Mouse (Mus musculus): ENCODE data around the gene Clcn2.
"Not testable (repeated sequence)": the region's sequence is repeated elsewhere in the genome, so short reads cannot be mapped to it uniquely, and the experiment has no call there.

Clcn2 gene

DNA sequence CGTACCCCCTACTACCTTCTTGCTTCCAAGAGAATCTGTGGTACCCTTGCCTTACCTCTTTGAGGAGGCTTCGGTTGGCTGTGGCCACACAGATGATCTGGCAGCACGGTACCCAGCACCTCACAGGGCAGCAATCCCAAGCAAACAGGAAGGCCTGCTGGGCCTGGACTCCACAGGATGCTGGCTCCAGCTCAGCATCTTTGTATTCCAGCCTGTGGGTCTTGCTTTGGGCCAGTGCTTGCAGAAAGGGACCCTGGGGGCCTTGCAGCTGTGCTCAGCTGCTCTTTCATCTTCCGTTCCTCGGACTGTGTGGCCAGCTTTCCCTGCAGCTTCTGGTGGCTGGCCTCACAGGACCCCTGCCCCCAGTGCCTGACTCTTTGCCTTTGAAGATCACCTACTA lies 17.5 kb downstream of the Clcn2 start:
- DNase-seq: peak; percentile 77

- peak; percentile 22 for DNase-seq
Observed at GRCm38 (mm10) chr16:20699266-20699665, 18.3 kb downstream of the Clcn2 start.

DNA sequence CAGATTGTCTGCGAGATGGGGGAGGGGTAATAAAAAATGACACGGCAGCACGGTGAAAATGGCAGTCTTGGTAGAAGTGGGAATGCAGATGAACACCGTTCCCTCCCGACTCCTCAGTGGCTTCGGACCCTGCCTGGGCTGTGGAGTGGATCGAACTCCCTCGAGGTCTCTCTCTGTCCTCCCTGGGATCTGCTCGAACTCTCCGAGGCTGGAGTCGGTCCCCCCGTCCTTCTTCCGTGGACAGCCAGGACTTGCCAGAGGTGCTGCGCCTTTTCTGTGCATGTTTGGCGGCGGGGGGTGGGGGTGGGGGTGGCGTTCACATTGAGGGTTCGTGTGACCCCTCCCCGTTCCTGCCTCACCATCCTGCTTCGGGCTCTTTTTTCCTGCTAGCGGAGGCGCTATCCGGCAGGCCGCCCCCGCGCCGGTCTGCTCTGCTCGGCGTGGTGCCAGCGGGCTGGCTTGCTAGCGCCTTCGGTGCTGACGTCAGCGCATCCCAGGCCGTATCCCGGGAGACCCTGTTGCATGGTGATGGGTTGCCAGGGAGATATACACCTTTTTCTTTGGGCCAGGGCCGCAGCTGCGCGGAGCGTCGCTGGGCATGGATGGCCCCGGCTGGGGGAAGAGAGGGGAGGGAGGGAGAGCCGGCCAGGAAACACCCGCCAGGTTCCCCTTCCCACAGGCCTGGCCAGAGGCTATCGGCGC lies 21.8 kb downstream of the Clcn2 start:
- peak; percentile 92 for DNase-seq

- DNase-seq: peak; percentile 80
Observed at GRCm38 (mm10) chr16:20694781-20695180, 22.8 kb downstream of the Clcn2 start.

- peak; percentile 95 for DNase-seq
Observed at GRCm38 (mm10) chr16:20693111-20693701, 24.3 kb downstream of the Clcn2 start, which contains the start of gene Fam131a. Gene Fam131a (plus strand): TSS chr16:20693241.

DNA sequence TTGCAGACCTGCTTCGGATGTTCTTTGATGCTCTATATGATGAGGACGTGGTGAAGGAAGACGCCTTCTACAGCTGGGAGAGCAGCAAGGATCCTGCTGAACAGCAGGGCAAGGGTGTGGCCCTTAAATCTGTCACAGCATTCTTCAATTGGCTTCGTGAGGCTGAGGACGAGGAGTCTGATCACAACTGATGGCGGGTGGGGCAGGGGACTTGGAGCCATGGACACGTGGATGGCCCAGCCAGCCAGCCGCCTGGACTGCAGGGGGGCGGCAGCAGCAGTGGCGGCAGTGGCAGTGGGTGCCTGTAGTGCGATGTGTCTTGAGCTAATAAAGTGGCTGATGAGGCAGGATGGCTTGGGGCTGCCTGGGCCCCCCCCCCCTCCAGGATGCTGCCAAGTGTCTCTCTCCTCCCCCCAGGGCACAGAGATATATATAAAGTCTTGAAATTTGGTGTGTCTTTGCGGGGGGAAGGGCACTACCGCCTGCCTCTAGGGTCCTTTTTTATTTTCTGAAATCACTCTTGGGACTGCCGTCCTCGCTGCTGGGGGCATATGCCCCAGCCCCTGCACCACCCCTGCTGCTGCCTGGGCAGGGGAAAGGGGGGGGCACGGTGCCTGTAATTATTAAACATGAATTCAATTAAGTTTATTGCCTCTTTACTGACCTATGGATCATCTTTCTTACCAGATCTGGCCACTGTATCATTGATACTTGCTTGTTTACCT lies 25.1 kb downstream of the Clcn2 start:
- DNase-seq: peak; percentile 68

- DNase-seq: no peak
Observed at GRCm38 (mm10) chr16:20691617-20692016, 25.9 kb downstream of the Clcn2 start.

DNA sequence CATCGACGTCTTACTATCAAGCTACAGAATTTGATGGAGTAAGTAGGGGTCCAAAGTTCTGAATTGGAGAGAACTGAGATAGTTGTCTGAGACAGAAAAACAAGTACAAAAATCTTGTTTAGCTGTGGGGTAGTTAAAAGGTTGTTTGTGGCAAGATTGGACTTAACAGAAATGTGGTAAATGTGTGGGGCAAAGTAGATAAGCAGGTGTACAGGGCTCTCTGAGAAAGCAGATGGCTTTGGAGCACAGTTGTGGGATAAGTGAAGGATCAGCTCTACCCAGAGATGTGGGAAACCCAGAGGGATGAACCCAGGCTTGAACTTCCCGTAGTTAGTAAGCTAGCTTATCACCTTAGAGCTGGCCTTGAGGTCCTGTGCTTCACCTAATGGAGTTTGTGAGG lies 26.8 kb downstream of the Clcn2 start:
- no peak for DNase-seq

- DNase-seq: peak; percentile 78
Observed at GRCm38 (mm10) chr16:20677974-20678675, 39.4 kb downstream of the Clcn2 start.

GRCm38 (mm10) chr16:20677380-20677779 lies 40.2 kb downstream of the Clcn2 start:
- DNase-seq: no peak

- DNase-seq: no peak
Observed at GRCm38 (mm10) chr16:20676702-20677101, 40.8 kb downstream of the Clcn2 start.

- no peak for DNase-seq
Observed at GRCm38 (mm10) chr16:20675213-20675612, 42.3 kb downstream of the Clcn2 start.

GRCm38 (mm10) chr16:20673706-20674303 lies 43.7 kb downstream of the Clcn2 start:
- peak; percentile 63 for DNase-seq

GRCm38 (mm10) chr16:20672965-20673705 lies 44.4 kb downstream of the Clcn2 start:
- DNase-seq: peak; percentile 70

GRCm38 (mm10) chr16:20672500-20672902 lies 45.0 kb downstream of the Clcn2 start:
- DNase-seq: peak; percentile 96

DNA sequence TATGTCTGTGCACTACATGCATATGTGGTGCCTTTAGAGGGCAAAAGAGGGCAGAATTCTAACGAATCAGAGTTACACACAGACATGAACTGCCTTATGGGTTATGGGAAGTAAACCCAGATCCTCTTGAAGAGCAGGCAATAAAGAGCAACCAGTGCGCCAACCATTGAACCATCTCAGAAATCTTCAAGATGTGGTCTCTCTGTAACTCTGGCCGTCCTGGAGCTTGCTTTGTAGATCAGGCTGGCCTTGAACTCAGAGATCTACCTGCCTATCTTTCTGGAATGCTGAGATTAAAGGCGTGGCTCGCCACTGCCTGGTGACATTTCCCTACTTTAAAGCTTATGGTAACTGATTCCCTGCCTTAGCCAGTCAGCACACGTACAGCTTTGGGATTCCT lies 45.7 kb downstream of the Clcn2 start:
- DNase-seq: no peak

DNA sequence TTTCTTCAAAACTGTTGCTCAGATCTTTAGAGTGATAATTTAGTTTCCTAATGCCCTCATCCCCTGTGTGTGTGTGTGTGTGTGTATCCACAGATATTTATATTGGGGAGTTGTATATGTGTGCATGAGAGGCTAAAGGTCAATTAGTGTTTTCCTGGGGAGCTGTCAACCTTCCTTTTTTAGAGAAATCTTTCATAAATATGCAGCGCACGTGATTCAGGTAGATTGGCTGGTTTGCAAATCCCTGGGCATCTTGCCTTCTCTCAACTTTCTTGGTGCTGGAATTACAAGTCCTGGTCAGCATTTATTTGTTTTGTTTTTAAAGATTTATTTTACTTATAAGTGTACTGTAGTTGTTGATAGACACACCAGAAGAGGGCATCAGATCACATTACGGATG lies 47.3 kb downstream of the Clcn2 start:
- no peak for DNase-seq

- not testable (repeated sequence) for DNase-seq
Observed at GRCm38 (mm10) chr16:20668013-20668412, 49.5 kb downstream of the Clcn2 start, which contains the start of gene Eif4g1. Gene Eif4g1 (plus strand): TSS chr16:20668313.

- DNase-seq: no peak
Observed at GRCm38 (mm10) chr16:20657661-20658060, 59.9 kb downstream of the Clcn2 start.

GRCm38 (mm10) chr16:20653315-20653714 lies 64.2 kb downstream of the Clcn2 start:
- no peak for DNase-seq
